Mouse (Mus musculus): Measurements from ENCODE around the gene Krtap19-4. TPM values are rescaled to one million over a fixed set of nuclear protein-coding genes. Genes with fewer than 3 reads are reported as not detected.

The Krtap19-4 gene
- polyA plus RNA-seq (2012; rRNA removed): not detected in 2 replicates

DNA sequence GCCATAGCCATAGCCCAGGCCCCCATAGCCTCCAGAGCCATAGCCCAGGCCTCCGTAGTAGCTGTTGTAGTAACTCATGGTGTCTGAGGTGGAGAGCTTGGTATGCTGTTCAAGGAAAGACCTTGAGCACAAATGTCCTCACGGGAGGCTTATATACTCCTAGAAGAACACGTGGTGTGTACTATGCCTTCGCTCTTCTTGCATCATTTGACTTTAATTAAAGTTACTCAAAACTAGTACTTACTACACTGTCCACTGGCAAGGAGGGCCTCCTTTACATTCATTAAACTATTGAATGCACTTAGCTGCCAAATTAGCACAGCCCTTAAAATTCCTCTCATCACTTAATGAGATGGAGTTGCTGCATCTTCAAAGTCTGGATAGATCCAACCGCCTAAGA lies at the start of gene Krtap19-4:
TSS of gene Krtap19-4 (minus strand) at position 101 of the 400 bp plus-strand sequence.
- DNase-seq: no peak
- Histone ChIP-seq H3K27ac (ENCODE audit: control insufficient read depth, insufficient read depth, low read length) (no peak within 1 kb of the TSS), H3K36me3 (ENCODE audit: control insufficient read depth, insufficient read depth, low read length) (no peaks in the 10 kb centered on the region), H3K4me3 (ENCODE audit: control insufficient read depth, insufficient read depth, low read length) (no peak within 1 kb of the TSS), H3K4me1 (replicated peaks; ENCODE audit: control insufficient read depth, insufficient read depth, low read length) (no peaks in the 10 kb centered on the region), H3K27me3 (ENCODE audit: control insufficient read depth, insufficient read depth, low read length) (no peaks in the 10 kb centered on the region)
- TF ChIP-seq CTCF (IDR thresholded peaks at IDR 0.05; ENCODE audit: borderline replicate concordance, control insufficient read depth, extremely low read depth, insufficient read depth, low read length, poor library complexity): no peak
- TF ChIP-seq POLR2A (IDR thresholded peaks at IDR 0.05; ENCODE audit: control insufficient read depth, extremely low read depth, insufficient read depth, low read length, poor library complexity): no peak
- WGBS: 93% methylated on average over 5 of the region's 5 CpGs

DNA sequence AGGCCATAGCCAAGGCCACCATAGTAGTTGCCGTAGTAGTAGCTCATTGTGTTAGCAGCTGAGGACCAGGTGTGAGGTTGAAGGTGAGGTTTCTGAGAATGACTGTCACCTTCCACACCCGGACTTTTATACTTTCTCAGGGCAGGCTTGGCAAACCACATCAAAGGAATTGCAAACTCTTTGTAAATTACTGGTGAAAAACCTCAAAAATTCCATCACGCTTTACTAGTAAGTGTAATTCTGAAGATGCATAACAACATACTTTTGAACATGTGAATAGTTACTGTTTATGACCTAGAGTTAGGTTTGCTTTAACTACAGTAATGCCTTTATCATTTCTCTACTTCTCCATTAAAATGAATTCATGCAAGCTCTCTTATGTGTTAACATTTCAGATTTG lies 47.3 kb upstream of the Krtap19-4 start, which contains the start of gene Krtap19-9b:
TSS of gene Krtap19-9b (minus strand) at position 101 of the 400 bp plus-strand sequence.
- no peaks in the 10 kb centered on the region for H3K4me1 ChIP-seq (replicated peaks; ENCODE audit: control insufficient read depth, insufficient read depth, low read length)
- no peaks in the 10 kb centered on the region for H3K36me3 ChIP-seq (ENCODE audit: control insufficient read depth, insufficient read depth, low read length)
- H3K27ac ChIP-seq (ENCODE audit: control insufficient read depth, insufficient read depth, low read length): no peak within 1 kb of the TSS
- no peaks in the 10 kb centered on the region for H3K27me3 ChIP-seq (ENCODE audit: control insufficient read depth, insufficient read depth, low read length)
- H3K4me3 ChIP-seq (ENCODE audit: control insufficient read depth, insufficient read depth, low read length): no peak within 1 kb of the TSS
- TF ChIP-seq POLR2A (IDR thresholded peaks at IDR 0.05; ENCODE audit: control insufficient read depth, extremely low read depth, insufficient read depth, low read length, poor library complexity) (no peak), CTCF (IDR thresholded peaks at IDR 0.05; ENCODE audit: borderline replicate concordance, control insufficient read depth, extremely low read depth, insufficient read depth, low read length, poor library complexity) (no peak)
- DNase-seq: no peak
- 48% methylated on average over 3 of the region's 3 CpGs for WGBS

DNA sequence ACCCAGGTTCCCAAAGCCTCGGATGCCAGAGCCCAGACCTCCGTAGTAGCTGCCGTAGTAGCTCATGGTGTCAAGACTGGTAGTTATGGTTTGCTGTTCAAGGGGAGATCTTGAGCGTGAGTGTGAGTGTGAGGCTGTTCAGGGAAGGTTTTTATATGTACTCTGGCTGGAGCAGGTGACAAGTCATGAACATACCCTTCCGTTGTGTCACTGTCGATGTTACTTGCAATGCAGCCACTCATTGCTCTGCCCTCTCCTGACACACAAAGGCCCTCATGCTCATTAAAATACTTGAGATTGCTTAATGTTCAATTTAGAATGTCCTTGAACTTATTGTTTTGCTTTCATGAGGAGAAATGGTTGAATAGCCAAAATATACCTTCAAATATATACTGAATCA lies 11.5 kb upstream of the Krtap19-4 start, which contains the start of gene Krtap19-5:
TSS of gene Krtap19-5 (minus strand) at position 101 of the 400 bp plus-strand sequence.
- no peak for DNase-seq
- TF ChIP-seq POLR2A (IDR thresholded peaks at IDR 0.05; ENCODE audit: control insufficient read depth, extremely low read depth, insufficient read depth, low read length, poor library complexity): no peak
- no peak for TF ChIP-seq CTCF (IDR thresholded peaks at IDR 0.05; ENCODE audit: borderline replicate concordance, control insufficient read depth, extremely low read depth, insufficient read depth, low read length, poor library complexity)

DNA sequence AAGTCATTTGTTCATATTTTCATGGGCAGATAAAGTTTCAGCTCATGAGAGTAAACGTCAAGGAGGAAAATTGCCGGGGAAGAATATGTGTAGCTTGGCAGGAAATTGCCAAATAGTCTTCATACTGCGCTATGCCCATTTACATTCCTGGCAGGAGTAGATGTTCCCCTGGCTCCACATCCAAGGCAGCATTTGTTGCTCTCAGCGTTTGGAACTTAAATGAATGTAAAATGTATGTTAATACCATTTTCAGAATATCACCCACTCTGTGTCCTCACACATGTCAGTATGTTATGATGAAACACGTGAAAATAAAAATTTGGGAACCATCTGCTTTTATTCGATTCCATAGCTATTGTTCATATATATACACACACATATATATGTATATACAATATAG lies 2.0 kb upstream of the Krtap19-4 start:
- Histone ChIP-seq H3K27me3 (ENCODE audit: control insufficient read depth, insufficient read depth, low read length) (no peaks in the 10 kb centered on the region), H3K36me3 (ENCODE audit: control insufficient read depth, insufficient read depth, low read length) (no peaks in the 10 kb centered on the region), H3K4me1 (replicated peaks; ENCODE audit: control insufficient read depth, insufficient read depth, low read length) (no peaks in the 10 kb centered on the region), H3K4me3 (ENCODE audit: control insufficient read depth, insufficient read depth, low read length) (no peak overlapping the region), H3K27ac (ENCODE audit: control insufficient read depth, insufficient read depth, low read length) (no peak overlapping the region)
- DNase-seq: no peak
- WGBS: 90% methylated on average over 6 of the region's 6 CpGs
- no peak for TF ChIP-seq POLR2A (IDR thresholded peaks at IDR 0.05; ENCODE audit: control insufficient read depth, extremely low read depth, insufficient read depth, low read length, poor library complexity)
- no peak for TF ChIP-seq CTCF (IDR thresholded peaks at IDR 0.05; ENCODE audit: borderline replicate concordance, control insufficient read depth, extremely low read depth, insufficient read depth, low read length, poor library complexity)

More for the DNA sequence above, 11.5 kb upstream of the Krtap19-4 start, which contains the start of gene Krtap19-5:
- WGBS: 95% methylated on average over 6 of the region's 6 CpGs
- H3K4me1 ChIP-seq (replicated peaks; ENCODE audit: control insufficient read depth, insufficient read depth, low read length): no peaks in the 10 kb centered on the region
- no peak within 1 kb of the TSS for H3K4me3 ChIP-seq (ENCODE audit: control insufficient read depth, insufficient read depth, low read length)
- no peak within 1 kb of the TSS for H3K27ac ChIP-seq (ENCODE audit: control insufficient read depth, insufficient read depth, low read length)
- no peaks in the 10 kb centered on the region for H3K27me3 ChIP-seq (ENCODE audit: control insufficient read depth, insufficient read depth, low read length)
- no peaks in the 10 kb centered on the region for H3K36me3 ChIP-seq (ENCODE audit: control insufficient read depth, insufficient read depth, low read length)

DNA sequence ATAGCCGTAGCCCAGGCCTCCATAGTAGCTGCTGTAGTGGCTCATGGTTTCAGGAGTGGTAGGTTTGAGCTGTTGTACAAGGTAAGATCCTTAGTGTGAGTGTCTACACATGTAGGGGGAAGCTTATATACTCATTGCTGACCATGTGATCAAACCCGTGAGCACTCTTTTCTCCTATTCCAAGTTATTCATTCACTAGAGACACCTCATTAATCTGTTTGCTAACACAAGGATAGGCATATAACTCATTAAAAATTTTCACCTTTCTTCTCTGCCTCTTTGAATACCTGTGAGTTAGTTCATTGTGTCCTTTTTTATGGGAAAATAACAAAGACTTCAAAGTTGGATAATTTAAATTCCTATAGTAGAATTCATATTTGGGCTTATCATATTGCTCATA lies 7.0 kb downstream of the Krtap19-4 start, which contains the start of gene Krtap19-3:
TSS of gene Krtap19-3 (minus strand) at position 101 of the 400 bp plus-strand sequence.
- Histone ChIP-seq H3K4me3 (ENCODE audit: control insufficient read depth, insufficient read depth, low read length) (no peak within 1 kb of the TSS), H3K27ac (ENCODE audit: control insufficient read depth, insufficient read depth, low read length) (no peak within 1 kb of the TSS), H3K27me3 (ENCODE audit: control insufficient read depth, insufficient read depth, low read length) (no peaks in the 10 kb centered on the region), H3K4me1 (replicated peaks; ENCODE audit: control insufficient read depth, insufficient read depth, low read length) (no peaks in the 10 kb centered on the region), H3K36me3 (ENCODE audit: control insufficient read depth, insufficient read depth, low read length) (no peaks in the 10 kb centered on the region)
- no peak for DNase-seq
- WGBS: 94% methylated on average over 2 of the region's 2 CpGs
- no peak for TF ChIP-seq POLR2A (IDR thresholded peaks at IDR 0.05; ENCODE audit: control insufficient read depth, extremely low read depth, insufficient read depth, low read length, poor library complexity)
- TF ChIP-seq CTCF (IDR thresholded peaks at IDR 0.05; ENCODE audit: borderline replicate concordance, control insufficient read depth, extremely low read depth, insufficient read depth, low read length, poor library complexity): no peak

DNA sequence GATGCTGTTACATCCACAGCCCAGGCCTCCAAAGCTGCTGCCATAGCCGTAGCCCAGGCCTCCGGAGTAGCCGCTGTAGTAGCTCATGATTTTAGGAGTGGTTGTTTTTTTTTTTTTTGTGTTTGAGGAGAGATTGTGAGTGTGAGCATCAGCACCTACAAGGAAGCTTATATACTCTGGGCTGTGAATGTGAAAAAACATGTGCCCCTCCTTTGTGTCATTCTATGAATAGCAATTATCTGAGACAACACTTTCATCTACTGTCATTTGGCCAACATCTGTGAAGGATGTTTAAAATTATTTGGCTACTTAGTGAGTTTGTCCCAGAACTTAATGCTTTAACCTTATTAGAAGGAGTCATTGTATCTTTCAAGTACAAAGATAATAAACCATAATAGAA lies 10.7 kb downstream of the Krtap19-4 start, which contains the start of gene Krtap19-2:
TSS of gene Krtap19-2 (minus strand) at position 101 of the 400 bp plus-strand sequence.
- H3K36me3 ChIP-seq (ENCODE audit: control insufficient read depth, insufficient read depth, low read length): no peaks in the 10 kb centered on the region
- no peak within 1 kb of the TSS for H3K4me3 ChIP-seq (ENCODE audit: control insufficient read depth, insufficient read depth, low read length)
- WGBS: 94% methylated on average over 3 of the region's 3 CpGs
- TF ChIP-seq CTCF (IDR thresholded peaks at IDR 0.05; ENCODE audit: borderline replicate concordance, control insufficient read depth, extremely low read depth, insufficient read depth, low read length, poor library complexity): no peak
- no peak for TF ChIP-seq POLR2A (IDR thresholded peaks at IDR 0.05; ENCODE audit: control insufficient read depth, extremely low read depth, insufficient read depth, low read length, poor library complexity)
- DNase-seq: no peak
- H3K27me3 ChIP-seq (ENCODE audit: control insufficient read depth, insufficient read depth, low read length): no peaks in the 10 kb centered on the region
- no peaks in the 10 kb centered on the region for H3K4me1 ChIP-seq (replicated peaks; ENCODE audit: control insufficient read depth, insufficient read depth, low read length)
- H3K27ac ChIP-seq (ENCODE audit: control insufficient read depth, insufficient read depth, low read length): no peak within 1 kb of the TSS
